Mouse (Mus musculus) embryonic fibroblast, embryonic 13.5 days (primary cell): ENCODE data around the gene Hivep3.

Source experiments
- CTCF ChIP-seq: IDR thresholded peaks from 2 replicates; pipeline ENCODE4 v1.5.1; 2011; ENCODE audit warnings: mild to moderate bottlenecking, control low read depth, low read length, moderate library complexity, borderline replicate concordance; ENCODE audit not compliant: insufficient read depth
- POLR2A ChIP-seq: IDR thresholded peaks from 2 replicates; pipeline ENCODE4 v1.6.1; 2011; ENCODE audit warnings: low read depth, mild to moderate bottlenecking, control low read depth, low read length, moderate library complexity

GRCm38 (mm10) chr4:119814185-119815132 is 80.9 kb downstream of the Hivep3 start:
- TF ChIP-seq POLR2A (no peak), CTCF (no peak)
